Mouse (Mus musculus) G1E (cell line): ENCODE data around the gene Gm4952.

ENCODE experiments used
- CTCF ChIP-seq: IDR thresholded peaks from 2 replicates; pipeline ENCODE4 v1.5.1; 2012; ENCODE audit warnings: low read depth, low read length, inconsistent platforms, mixed read lengths
- TAL1 ChIP-seq: conservative IDR thresholded peaks from 2 replicates; pipeline ENCODE4 v1.6.1; 2012; ENCODE audit warnings: low read depth, low read length, inconsistent platforms, mixed read lengths

DNA sequence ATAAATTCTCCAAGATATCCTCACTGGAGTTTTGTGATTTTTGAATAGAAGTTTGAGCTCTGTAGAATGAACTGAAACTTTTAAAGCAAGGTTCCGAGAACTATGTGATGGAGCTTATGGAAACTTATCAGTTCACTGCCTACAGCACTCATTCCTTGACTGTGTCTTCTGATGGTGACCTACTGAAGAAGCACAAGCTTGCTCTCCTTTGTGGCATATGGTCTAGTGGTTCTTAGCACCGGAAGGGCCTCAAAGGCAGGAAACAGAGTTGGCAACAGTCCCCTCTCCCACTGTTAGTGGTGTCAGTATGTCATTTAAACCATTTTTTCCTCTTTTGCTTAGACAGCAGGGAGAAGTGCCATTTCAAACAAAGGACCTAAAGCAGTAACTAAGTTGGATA, 23.1 kb upstream of the Gm4952 start:
- TF ChIP-seq CTCF = no peak
- no peak for TF ChIP-seq TAL1
